Mouse (Mus musculus): ENCODE data around the gene Uba52.

Gene Uba52

DNA sequence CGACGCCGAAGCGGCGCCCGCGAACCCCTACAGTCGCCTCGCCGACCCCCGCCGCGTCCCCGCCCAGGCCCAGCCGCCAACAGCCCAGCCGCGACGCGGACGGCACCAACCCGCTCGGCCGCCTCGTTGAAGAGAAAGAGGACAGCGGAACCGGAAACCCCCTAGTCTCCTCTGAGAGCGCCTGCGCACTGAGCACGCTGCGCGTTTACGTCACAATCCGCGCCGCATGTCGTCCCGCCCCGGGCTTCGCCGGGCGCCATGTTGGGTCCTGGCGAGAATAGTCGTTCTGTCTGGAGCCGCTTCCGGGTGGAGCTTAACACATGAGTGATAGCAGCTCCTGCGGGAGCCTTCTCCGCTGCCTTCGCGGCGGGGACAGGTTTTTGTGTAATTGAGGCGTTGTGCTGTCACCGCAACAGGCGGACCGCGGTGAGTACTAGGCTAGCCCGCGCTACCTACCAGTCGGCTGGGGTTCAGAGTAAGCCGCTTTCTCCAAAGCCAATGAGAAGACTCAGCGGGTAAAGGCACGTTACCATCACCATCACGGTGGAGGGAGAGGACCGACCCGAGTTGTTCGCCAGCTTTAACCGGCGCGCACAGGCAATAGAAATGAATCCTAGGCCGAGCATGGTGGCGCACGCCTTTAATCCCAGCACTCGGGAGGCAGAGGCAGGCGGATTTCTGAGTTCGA is at the start of gene Uba52:
Gene Uba52, minus strand, starts transcription at position 574 of the 688 bp plus-strand sequence.
- DNase-seq, result peak; percentile 98

DNA sequence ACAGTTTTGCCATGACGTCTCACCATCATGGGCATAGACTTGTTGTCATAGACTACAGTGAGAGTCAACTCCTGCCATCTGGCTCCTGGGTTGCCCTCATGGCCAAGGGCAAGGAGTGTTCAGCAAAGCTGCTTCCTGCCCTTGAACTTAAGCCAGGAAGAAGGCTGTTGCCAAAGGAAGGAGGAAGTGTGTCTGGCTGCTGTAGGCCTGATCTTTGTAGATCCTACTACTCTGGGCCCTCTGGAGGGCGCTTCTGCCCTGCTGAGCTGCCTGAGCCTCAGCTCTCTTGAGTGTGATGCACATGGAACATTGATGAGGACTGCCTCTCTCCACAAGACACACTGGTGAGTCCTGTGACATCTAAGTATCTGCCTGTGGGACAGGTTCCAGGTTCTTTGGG is 49.5 kb upstream of the Uba52 start:
- peak; percentile 45 for DNase-seq

GRCm38 (mm10) chr8:70558983-70559382 is 48.4 kb upstream of the Uba52 start:
- DNase-seq, result no peak

DNA sequence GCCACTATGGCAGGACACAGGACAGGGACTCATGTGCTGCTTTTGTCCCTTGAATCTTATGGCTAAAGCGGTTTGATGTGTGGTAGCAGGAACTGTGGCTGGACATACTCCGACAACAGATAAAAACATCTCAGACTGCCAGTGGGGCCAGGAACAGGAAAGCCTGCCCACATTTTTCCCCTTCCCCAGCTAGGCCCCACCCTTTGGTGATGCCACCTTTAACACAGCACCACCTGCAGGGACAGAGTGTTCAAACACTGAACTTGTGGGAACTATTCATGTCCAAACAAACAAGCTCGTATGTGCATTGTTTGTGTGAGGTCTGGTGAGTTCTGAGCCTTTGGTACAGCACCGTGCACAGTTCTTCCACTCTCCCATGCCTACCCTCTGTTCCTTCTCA is 47.7 kb upstream of the Uba52 start:
- no peak for DNase-seq

GRCm38 (mm10) chr8:70555079-70555747 is 44.6 kb upstream of the Uba52 start:
- no peak for DNase-seq

DNA sequence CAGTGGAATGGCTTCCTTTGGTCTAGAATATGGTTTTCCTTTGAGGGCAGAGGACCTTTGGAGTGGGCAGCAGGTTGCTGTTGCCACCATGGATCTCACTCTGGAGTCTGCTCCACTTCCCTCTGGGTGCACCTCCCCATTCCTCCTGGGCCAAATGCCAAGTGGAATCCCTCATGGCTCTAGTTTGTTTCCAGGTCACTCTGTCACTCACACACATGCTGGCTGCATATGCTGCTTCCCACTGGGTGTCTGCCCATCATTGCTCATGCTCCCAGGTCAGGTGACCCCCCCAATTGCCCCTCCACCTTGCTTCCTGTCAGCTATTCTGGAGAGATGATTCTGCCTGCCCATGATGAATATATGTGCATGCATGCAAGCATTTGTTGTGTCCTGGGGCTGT is 43.1 kb upstream of the Uba52 start:
- no peak for DNase-seq

DNA sequence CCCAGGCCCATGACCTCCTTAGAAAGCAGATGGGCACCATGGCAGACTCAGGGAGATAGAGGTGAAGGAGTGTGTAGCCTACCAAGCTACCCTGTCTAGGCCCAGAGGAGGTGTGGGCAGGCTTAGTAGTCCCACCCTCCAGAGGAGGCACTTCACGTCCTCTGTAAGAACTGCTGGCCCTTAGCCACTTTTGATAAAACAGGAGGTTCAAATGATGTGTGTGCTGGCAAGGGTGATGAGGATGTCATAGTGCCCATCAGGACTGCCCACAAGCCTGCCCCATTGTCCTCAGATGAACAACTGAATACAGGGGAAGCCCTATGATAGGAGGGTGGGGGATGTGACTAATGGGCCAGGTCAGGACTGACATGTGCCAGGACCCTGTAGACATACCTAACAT is 42.2 kb upstream of the Uba52 start:
- no peak for DNase-seq

GRCm38 (mm10) chr8:70551558-70552161 is 41.1 kb upstream of the Uba52 start:
- no peak for DNase-seq

- no peak for DNase-seq
Observed at GRCm38 (mm10) chr8:70549412-70550184, 39.0 kb upstream of the Uba52 start.

DNA sequence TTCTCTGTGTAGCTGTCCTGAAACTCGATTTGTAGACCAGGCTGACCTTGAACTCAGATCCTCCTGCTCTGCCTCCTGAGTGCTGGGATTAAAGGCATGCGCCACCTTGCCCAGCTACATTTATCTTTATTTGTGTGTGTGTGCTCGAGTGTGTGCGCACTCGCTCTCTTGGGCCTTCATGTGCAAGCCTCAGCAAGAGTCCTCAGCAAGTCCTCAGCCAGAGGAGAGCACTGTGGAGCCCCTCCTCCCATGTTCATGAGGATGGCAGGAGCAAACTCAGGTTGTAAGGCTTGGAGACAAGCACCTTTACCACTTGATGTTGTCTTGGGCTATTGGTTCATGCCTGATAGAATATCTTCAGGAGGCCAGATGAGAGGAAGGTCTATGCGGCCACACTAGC is 37.2 kb upstream of the Uba52 start:
- no peak for DNase-seq

- no peak for DNase-seq
Observed at GRCm38 (mm10) chr8:70546412-70546811, 35.8 kb upstream of the Uba52 start.

GRCm38 (mm10) chr8:70544200-70544687 is 33.6 kb upstream of the Uba52 start:
- DNase-seq, result no peak

DNA sequence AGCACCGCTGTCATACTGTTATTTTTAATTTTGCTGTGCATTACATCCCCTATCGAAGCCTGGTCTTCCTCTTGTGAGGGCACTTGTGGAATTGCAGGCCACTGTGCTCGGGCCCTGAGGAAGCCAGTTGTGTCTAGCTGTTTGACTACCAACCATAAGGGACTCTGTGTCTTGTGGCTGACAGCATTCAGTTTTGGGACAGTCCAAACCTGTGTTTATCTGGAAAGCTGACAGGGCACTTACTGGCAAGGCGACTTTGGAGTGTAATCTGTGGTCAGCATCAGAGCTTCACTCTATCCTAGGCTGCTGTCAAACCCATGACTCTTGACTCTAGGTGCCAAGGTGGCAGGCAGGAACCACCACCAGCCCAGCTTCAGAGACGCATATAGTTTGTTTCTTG is 30.5 kb upstream of the Uba52 start:
- no peak for DNase-seq

GRCm38 (mm10) chr8:70540507-70541071 is 30.0 kb upstream of the Uba52 start:
- DNase-seq, result no peak

GRCm38 (mm10) chr8:70540013-70540506 is 29.5 kb upstream of the Uba52 start:
- DNase-seq, result no peak

- peak; percentile 99 for DNase-seq
Observed at GRCm38 (mm10) chr8:70539077-70539813, 28.6 kb upstream of the Uba52 start, which contains the start of gene Ell. TSS of gene Ell (plus strand) at chr8:70539457.

- peak; percentile 99 for DNase-seq
Observed at GRCm38 (mm10) chr8:70538633-70539076, 28.1 kb upstream of the Uba52 start.

DNA sequence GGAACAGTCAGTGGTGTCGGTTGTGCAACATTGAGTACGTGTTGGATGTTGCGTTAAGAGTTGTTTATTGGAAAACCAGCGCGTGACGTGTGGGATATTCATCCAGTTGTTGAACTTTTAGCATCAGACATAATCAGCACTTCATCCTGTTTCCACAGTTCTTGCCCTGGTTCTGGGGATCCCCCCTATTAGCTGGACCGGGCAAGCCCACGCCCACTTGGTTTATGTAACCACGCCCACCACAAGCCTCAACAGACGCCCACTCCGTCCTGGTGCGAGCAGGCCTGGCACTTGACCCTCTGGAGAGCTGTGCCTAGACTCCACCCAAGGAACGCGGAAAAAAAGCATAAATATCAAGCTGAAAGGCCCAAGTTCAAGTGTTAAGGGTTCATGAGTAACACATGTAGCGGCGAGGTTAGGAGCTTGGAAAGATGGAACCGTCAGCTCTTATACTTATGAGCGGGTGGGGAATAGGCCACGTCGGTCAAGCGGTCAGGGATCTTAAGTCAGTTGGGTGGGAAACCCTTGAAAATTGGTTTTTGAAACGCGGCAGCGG is 27.5 kb upstream of the Uba52 start:
- DNase-seq, result no peak

- no peak for DNase-seq
Observed at GRCm38 (mm10) chr8:70535701-70536100, 25.1 kb upstream of the Uba52 start.

GRCm38 (mm10) chr8:70535221-70535620 is 24.6 kb upstream of the Uba52 start:
- no peak for DNase-seq

- peak; percentile 59 for DNase-seq
Observed at GRCm38 (mm10) chr8:70534281-70534680, 23.7 kb upstream of the Uba52 start.
